Mouse (Mus musculus) cortical plate, adult 2 months (tissue): ENCODE measurements around the gene Khdc1b.

Experiments used
- CTCF ChIP-seq: fragments of 200-500 bp; IDR thresholded peaks from 2 replicates; pipeline ENCODE4 v1.5.1; 2011; ENCODE audit warnings: mild to moderate bottlenecking, control low read depth, low read length; ENCODE audit not compliant: insufficient read depth; ENCODE audit errors: extremely low read depth
- POLR2A ChIP-seq: fragments of 200-500 bp; IDR thresholded peaks from 2 replicates; pipeline ENCODE4 v1.6.1; 2011; ENCODE audit warnings: mild to moderate bottlenecking, low read length, control low read depth; ENCODE audit not compliant: insufficient read depth; ENCODE audit errors: extremely low read depth

GRCm38 (mm10) chr1:21431666-21432065, 48.3 kb downstream of the Khdc1b start:
- TF ChIP-seq POLR2A (no peak), CTCF (no peak)
